Mouse (Mus musculus) fibroblast of lung, adult 2 months (primary cell): ENCODE measurements at regions not wholly inside any gene's neighbourhood (a gene's known extent, or its start where the extent isn't known, plus 50 kb on each side); places are given as distances from the start of the nearest gene placed in this dataset.

Experiments
- DNase-seq: peaks from one replicate; pipeline ENCODE4 v3.0.0-alpha.2; 2011; ENCODE audit warnings: low read depth

DNA sequence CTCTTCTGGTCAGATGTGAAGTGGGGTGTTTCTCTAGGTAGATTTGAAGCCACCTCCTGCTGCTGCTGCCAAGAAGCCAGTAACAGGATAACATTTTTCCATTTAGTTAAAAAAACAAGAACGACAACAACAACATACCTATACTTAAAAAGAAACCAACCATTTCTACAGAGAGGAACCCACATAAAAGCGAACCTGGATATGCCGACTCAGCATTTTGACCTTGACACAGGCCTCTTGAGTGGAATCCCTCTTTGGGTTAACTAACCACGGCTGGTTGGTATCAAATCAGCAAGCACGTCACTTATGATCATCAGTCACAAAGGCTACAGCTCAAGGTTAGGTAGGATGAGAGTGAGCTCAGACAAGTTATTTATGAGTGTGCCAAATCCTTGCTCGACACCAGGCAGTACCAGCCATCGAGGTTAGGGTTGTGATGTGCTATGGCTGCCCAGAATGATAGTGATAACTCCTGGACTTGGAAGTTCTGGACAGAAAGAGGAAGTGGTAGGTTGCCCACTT lies 269.7 kb downstream of the Cbln1 start:
- no peak for DNase-seq

DNA sequence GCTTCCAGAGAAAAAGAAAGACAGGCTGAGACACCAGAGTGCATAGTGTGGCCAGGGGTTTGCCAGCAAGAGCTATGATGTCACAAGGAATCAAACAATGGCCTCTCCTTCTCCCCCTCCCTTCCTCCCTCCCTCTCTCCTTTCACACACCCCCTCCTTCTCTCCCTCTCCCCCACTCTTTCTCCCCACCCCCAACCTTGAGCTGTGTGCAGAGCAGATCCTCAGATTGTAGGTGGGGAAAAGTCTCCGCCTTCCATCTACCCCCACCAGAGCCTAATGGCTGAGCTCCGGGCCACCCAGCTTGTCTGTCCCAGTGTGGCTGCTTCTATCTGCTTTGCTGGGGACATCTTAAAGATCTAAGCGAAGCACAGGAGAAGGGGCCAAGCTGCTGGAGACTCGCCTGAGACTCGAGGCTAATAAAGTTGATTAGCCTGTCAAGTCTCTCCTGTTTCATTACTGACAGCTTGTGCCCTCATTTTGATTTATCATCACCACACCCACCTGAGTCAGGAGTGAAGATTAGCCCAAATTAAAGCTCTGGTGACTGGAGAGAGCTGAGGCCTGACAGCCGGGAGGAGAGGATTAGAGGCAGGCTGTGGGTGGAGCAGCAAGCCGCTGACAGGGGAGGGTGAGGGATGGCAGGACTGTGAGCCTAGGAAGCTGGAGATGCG lies 272.8 kb downstream of the Cbln1 start:
- DNase-seq, result no peak

DNA sequence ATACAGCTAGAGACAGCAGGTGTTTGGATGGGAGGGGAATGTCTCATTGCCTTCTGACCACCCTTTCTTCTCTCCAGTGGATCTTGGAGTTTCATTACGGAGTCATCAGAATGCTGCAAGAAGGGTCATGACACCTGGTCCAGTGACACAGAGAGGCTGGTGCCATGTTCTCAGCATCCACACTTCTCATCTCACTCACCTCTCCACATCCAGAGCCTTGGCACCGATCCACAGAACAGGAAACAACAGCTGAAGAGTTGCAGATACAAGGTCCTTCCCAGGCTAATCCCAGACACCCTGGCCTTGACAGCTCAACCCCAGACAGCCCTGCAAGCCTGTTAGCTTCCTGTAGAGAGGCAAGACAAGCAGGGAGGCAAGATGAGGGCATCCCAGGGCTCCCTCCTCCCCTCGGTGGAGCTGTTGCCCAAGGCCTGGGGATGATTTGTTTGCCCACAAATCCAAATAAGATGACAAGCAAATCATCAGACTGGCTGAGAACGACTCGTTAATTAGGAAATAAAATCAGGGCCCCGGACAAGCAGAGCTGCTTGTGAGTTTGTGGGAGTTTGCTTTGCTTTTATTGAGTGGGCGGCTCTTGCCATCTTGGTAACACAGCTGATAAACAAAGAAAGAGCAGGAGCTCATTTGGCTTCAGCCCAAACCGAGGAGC lies 274.4 kb downstream of the Cbln1 start:
- no peak for DNase-seq

DNA sequence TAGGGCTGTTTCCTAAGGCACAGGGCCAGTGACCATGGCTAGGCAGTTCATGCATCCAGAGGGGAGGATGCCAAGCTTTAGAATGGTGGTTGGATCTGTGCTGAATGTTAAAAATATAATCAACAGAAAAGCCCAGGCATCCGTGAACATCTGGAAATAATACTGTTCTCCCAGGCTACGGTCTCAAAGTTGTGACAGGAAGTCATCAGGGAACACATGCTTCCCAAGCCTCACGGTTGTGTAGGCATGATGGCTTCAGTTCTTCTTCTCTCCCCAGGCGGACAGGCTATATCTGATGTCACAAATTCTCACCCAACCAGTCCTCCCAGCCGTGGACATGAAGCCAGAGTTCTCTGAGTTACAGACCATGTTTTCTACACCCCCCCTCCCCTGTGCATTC lies 275.4 kb downstream of the Cbln1 start:
- DNase-seq, result no peak

DNA sequence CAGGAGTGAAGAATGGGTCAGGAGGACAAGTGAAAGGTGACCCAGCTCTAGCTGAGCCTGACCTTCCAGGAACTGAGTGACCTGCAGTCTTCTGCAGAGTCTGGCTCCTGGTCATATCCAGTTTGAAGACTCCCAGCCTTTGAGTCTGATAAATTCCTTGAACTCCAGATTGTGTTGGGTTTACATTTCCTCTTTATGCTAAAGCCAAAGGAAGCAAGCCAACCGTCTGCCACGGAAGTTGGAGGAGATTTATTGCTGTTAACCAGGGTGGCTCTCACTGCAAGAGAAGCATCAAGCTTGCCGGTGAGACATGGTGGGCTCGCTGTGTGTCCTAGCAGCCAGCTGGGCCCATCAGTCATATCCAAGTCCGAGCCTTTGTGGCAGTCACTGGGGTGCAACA lies 276.4 kb downstream of the Cbln1 start:
- DNase-seq, result no peak

DNA sequence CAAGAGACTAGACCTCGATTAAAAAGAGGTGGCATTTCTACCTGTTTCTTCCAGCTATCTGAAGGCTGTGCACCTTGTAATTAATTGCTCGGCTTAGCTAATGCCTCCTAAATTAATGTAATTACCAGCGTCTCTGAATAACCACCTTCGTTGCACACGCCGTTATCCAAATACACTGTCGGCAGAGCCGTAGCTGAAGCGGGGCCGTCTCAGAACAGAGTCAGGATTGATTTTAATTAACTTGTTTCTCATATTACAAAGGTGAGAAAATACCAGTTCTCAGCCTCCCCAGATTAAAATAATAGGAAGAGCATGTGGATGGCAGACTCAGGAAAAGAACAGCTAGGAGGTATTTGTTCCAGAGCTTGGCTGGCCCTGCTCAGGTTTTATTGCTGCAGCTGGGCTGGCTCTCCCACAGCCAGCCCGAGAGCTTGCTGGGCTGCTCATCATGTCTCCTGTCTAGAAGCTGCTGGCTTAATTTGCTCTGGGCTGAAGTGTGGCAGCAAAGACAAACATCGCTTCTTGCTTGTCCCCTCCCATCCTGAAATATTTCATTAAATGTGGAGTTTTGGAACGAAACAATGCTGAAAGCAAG lies 282.5 kb downstream of the Cbln1 start:
- DNase-seq, result no peak

DNA sequence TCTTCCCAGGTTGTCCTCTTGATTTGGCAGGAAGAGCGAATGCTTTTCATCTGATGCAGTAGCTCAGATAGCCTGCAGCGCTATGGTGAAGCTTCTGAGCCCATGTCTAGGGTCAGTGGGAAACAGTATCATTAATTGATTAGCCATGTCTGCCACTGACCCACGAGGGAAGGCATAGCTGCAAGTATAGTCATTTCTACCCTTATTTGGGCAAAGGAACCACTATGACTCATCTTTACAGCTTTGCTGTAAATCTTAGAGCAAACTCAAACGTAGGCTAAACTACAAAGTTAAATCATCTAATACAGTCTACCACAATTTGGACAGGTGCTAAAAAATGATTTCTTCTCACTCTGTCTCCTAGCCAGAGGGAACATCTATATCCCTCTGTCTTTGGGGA lies 289.5 kb downstream of the Cbln1 start:
- no peak for DNase-seq

DNA sequence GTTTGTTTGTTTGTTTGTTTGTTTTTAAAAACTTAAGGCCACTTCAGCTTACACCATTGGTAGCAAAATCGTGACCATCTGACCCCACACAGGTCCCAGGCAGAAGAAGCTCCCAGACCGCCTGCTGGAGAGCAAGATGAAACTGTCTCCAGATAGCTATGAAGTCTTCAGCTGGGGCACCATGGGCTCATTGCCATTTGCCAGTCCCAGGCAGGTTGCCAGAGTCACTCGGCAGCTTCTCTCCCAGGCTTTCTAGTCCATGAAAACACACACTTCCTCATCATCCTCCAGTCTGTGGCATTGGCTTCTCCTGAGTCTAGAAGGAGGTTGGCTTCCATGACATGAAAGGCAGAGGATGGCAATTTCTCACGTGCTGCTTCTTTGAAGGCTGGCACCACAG lies 293.5 kb upstream of the N4bp1 start:
- DNase-seq, result no peak

DNA sequence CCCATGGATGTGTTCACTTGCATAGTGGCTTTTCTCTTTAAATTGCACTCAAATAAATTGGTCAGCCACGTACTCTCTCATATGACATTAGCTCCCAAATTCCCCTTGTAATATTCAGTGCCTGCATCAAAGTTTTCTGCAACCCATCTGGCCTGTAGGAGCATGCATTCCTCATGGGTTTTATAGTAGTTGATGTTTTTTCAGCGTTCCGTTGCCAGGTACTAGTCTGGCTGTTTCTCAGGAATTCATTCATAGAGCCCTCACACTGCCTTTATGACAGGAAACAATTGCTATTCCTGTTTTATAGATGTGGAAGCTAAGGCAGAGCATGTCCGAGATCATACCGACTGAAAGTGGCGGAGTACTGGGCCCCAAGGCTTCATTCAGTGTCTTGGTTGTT lies 292.6 kb upstream of the N4bp1 start:
- no peak for DNase-seq

DNA sequence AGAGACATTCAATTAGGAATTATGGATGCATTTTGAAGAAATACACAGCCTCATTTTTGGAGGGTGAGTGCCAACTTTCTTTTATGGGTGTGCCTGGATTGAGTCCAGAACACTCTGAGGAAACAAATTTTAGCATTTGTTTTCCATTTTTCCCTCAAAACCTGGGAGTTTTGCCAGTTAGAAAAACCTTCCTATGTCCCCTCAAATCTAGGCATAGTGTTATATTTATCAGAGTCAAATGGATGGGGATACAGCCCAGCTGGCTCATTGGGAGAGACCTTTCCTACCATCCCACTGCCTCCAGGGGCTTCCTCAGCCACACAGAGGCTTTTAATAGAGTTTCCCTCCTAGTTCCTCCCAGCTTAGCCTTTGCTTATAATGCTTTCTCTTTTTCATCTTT lies 290.0 kb upstream of the N4bp1 start:
- no peak for DNase-seq

DNA sequence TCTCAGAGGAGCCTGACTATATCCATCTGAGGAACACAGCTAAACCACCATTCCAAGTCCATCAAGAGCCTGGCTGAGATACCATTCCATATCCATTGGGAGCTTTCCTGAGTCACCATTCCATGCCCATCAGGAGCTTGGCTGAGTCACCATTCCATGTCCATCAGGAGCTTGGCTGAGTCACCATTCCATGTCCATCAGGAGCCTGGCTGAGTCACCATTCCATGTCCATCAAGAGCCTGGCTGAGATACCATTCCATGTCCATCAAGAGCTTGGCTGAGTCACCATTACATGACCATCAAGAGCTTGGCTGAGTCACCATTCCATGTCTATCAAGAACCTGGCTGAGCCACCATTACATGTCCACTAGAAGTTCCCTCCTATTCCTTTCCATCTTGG lies 288.7 kb upstream of the N4bp1 start:
- no peak for DNase-seq

DNA sequence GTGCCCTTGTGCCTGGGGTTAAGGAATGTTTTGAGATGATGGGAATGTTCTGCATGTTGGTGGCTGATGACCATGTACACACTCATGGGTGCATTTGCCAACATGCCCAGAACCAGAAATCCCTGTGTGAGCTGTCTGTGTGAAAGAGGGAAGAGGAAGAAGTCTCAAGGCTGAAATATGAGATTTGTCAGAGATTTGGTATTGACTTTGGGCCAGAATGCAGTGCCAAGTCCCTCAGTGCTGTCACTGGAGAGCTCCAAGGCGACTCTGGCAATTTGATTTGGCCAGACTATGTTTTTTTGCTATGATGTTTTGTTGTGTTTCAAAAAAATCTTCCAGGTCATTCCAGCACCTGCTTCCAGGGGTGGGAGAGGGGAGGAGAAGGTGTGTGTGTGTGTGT lies 281.7 kb upstream of the N4bp1 start:
- DNase-seq, result no peak

DNA sequence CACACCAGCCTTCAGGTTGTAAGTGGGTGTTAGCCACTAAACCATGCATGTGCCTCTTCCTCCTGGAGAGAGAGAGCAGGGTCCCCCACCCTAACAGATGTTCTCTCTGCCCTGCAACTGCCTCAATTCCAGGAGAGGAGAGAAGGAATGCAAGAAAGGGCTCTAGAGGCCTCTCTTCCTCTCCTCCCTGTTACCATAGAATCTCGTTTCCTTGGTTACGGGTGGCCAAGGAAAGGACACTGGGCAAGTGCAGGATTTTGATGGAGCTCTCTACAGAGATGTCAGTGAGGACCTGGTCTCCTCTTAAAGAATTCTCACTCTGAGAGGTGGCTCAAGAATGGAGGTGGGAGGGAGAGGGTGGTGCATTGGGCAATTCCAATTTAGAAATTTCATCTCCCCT lies 275.4 kb upstream of the N4bp1 start:
- DNase-seq, result no peak

DNA sequence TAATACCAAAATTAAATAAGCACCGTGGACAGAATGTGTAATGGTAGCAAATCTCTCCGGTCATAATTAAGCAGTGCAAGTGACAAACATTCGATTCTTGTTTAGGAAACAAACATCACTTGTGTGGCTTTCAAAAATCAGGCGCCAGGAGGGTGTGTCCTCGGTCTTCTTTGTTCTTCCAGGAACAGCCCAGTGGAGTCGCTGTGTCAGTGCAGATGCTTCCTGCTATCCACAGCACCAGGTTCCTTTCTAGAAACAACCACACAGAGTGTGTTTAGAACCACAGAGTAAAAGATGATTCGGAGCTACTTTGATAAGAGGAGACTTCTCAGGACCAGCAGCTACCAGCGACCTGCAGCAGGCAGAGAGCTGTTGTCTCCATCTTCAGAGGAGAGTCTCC lies 273.3 kb upstream of the N4bp1 start:
- DNase-seq, result no peak

DNA sequence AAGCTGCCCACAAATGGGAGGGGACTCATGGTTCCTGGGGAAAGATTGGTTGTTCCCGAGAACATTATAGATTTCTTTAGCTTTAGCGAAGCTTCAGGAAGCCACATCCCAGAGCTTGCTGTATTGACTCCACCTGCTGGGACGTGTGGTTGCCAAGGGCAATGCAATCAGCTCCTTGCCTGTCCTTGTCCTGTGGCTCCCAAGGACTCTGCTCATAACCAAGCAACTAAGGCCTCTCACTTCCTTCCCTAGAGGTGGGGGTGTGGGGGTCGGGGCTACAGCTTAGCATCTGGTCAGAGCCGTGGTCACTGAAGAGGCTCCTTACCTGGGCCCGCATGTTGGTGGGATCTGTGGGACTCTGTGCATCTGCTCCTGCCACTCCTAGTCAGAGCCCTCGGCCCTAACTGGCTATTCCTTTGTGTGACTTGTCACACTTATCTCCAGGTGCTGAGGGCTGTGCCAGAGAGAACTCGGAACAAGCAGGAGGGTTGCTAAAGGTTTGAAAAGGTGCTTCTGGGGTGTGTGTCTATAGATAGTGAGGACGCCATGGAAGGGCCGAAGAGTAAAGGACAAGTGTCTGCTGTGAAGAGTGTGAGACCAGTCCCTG lies 270.9 kb upstream of the N4bp1 start:
- DNase-seq, result no peak

DNA sequence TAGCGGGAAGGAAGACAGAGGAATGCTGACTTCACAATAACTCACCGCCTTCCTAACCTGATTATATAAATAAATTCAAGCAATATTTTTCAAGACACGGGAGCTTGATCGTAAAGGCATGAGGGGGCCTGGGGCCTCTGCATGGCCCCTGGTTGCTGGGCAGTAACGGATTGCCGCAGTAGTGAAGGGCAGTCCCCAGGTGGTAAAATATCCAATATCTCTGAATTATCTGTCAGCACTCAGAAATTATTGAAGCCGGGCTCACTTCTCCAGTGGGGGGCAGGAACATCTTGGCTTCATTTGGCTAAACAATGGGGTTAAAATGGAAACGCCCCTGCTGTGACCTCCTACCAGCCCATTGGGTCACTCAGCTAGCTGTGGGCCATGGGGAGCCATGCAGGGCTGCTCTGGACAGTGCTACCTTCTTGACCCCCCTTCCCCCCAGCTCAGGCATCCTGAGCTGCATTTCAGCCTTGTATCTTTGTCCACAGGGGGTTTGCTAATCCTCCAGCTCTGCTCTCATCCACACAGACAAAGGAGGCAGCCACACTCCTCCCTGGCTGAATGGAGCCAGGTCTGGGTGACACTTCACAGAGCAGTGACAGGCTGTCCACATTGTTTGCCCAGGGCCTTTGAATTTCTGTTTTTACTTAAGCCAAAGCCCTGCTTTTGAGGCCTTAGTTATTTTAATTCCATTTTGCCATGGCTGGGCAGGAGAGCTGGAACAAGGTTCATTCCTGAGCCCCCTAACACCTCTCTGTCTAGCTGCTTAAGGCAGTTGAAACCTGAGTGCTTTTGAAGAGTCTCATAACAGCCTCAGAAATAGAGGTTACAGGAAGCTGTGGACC lies 267.2 kb upstream of the N4bp1 start:
- DNase-seq, result no peak

DNA sequence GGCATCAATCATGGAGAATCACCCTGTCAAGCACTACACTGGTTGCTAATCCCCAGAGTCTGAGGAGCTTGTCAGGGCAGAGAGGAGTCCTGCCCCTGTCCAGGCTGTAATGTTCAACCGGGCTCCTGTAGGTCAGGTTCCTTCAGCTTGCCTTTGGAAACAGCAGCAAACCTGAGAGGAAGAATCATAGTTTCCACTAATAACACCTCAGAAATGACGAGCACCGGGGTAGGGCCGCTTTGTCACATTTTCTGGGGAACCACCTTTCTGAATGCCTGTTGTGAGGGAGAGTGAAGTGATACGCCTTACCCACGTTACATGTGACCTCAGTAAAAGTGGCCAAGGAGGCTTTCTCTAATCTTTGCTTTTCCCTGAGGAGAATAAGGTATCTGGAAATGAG lies 263.8 kb upstream of the N4bp1 start:
- DNase-seq, result no peak

DNA sequence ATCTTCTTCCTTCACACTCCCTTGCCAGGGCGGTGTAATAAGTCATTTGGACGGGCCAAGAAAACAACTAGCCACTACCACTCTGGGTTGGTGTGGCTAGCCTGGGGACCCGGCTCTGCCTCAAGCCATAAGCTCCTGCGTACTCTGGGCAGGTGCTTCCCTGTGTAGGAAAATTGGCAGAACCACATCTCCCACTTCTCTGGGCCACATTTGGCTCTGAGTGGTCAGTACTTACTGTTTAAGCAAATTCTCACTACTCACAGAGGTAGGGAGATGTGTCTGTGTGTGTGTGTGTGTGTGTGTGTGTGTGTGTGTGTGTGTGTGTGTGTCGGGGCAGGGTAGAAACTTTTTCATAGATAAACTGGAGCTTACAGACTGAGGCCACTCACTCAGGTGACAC lies 262.6 kb upstream of the N4bp1 start:
- DNase-seq, result no peak

DNA sequence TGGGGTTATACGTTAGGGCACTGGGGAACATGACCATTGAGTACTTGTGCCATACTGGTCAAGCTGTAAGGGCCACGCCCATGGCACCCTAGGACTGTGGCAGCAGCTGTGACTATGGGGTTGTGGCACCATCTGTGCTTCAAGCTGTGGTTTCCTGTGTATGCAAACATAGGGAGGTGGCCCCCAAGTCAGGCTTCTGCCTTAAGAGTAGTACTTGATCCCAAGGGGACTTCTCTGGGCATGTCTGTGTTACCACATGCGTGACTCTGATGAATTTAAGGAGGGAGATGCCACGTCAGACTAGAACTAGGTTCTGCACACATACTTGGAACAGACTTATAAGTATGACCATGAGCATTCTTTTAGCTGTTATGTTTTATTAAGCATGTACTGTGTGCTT lies 252.4 kb upstream of the N4bp1 start:
- DNase-seq, result no peak

DNA sequence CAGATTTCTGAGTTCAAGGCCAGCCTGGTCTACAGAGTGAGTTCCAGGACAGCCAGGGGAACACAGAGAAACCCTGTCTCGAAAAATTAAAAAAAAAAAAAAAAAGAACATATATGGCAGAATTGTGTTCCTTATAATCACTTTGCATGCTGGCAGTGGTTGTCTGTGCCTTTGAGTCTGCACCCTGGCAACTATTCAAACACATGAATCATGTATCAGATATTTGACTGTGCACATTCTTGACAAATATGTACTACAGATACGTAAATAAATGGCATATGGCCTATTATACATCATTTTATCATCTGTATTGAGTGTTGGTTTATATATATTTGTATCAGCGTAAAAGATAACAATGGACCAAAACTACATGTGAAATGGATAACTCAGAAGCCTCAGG lies 246.7 kb upstream of the N4bp1 start:
- DNase-seq, result no peak

DNA sequence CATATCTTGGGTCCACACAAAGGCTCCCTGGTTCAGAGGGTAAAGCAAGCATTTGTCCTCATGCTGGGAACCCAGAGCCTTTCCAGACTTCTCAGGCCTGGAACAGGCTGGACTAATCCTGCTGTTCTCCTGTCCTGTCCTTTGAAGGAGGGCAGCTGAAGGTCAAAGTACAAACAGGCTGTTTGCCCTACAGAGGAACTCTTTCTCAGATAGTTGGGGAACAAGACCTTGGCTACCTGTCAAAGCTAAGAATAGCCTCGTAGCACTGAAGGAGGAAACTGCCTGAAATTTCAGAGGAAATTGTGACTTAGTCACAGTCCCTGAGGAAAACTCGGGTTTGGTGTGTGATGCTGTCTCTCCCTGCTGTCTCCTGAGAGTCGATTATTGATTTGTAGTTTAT lies 245.6 kb upstream of the N4bp1 start:
- DNase-seq, result no peak

DNA sequence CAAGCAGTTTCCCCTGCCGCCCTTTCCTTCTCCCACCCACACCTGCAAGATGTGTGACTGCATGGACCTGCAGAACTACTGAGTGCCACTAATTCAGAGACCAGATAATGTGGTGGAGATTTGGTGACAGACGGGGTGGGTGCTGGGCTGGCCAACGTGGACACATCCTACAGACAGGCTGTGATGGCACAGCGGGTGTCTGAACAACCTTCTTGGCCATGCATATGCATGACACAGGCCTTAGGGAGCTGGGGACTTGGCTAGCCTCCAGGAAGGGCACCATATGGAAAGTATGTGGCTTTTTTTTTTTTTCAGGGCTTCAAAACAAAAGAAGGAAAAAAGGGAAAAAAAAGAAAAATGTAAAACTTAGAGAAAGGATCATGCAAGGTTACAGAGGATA lies 243.5 kb upstream of the N4bp1 start:
- DNase-seq, result no peak
